Mouse (Mus musculus) heart, embryonic 15.5 days (tissue): Measurements from ENCODE around the gene Olfr547. TPM values are rescaled to one million over a fixed set of nuclear protein-coding genes. Genes with fewer than 3 reads are reported as not detected.

Source experiments
- ATAC-seq: fragments of 200-750 bp; cut with Nextera tagmentation; replicated peaks from 2 replicates; pipeline ENCODE4 v1.8.0; 2017; ENCODE audit warnings: low read depth, moderate TSS enrichment; ENCODE audit not compliant: insufficient number of reproducible peaks, insufficient read depth, low FRiP score
- H3K27ac ChIP-seq: fragments of 300-500 bp; sonication (generic); 2 replicates; pipeline ENCODE4 v1.5.1; 2015; ENCODE audit warnings: mild to moderate bottlenecking, inconsistent platforms
- H3K27me3 ChIP-seq: fragments of 300-500 bp; sonication (generic); 2 replicates; pipeline ENCODE4 v1.6.1; 2015; ENCODE audit warnings: inconsistent platforms
- H3K36me3 ChIP-seq: fragments of 300-500 bp; sonication (generic); 2 replicates; pipeline ENCODE4 v1.6.1; 2015; ENCODE audit warnings: mild to moderate bottlenecking, inconsistent platforms
- H3K4me1 ChIP-seq: fragments of 300-500 bp; sonication (generic); replicated peaks from 2 replicates; pipeline ENCODE4 v1.6.1; 2015; ENCODE audit warnings: inconsistent platforms
- H3K4me2 ChIP-seq: fragments of 300-500 bp; sonication (generic); 2 replicates; pipeline ENCODE4 v1.6.1; 2015; ENCODE audit warnings: inconsistent platforms, mild to moderate bottlenecking, moderate library complexity
- H3K4me3 ChIP-seq: fragments of 300-500 bp; sonication (generic); 2 replicates; pipeline ENCODE4 v1.5.1; 2015; ENCODE audit warnings: mild to moderate bottlenecking, inconsistent platforms
- H3K9ac ChIP-seq: fragments of 300-500 bp; sonication (generic); 2 replicates; pipeline ENCODE4 v1.6.1; 2015; ENCODE audit warnings: mild to moderate bottlenecking, inconsistent platforms
- H3K9me3 ChIP-seq: fragments of 300-500 bp; sonication (generic); replicated peaks from 2 replicates; pipeline ENCODE4 v1.6.1; 2016; ENCODE audit warnings: inconsistent platforms
- WGBS: fragments of 180-500 bp; shearing (Covaris S2); methylation state at CpG from one replicate; pipeline ENCODE4 v1.1.7; 2015; ENCODE audit warnings: mixed read lengths; 5-methylcytosine and 5-hydroxymethylcytosine counted together
- polyA plus RNA-seq: library from polyadenylated mRNA; unstranded; fragments of >200 nt; fragmentation: Nextera tagmentation; extraction: Ambion mirVana; gene quantifications from 2 replicates; pipeline ENCODE4 v1.2.1, GENCODE M21; 2015

Gene Olfr547
- polyA plus RNA-seq, 1 experiment from 2014 or later: not detected

- 83% methylated on average over 8 of the region's 8 CpGs for WGBS
- Histone ChIP-seq H3K36me3 (no peaks in the 10 kb centered on the region), H3K27ac (no peak within 1 kb of the TSS), H3K9me3 (no peaks in the 10 kb centered on the region), H3K4me3 (no peak within 1 kb of the TSS), H3K4me2 (no peak within 1 kb of the TSS), H3K4me1 (no peaks in the 10 kb centered on the region), H3K27me3 (no peaks in the 10 kb centered on the region), H3K9ac (no peak within 1 kb of the TSS)
- no peak for ATAC-seq
Observed at GRCm38 (mm10) chr7:102571142-102571541, 36.6 kb downstream of the Olfr547 start, which contains the start of gene Olfr550. Olfr550 (plus strand) TSS chr7:102571442.

GRCm38 (mm10) chr7:102573174-102573830 lies 38.8 kb downstream of the Olfr547 start:
- WGBS: 60% methylated on average over 3 of the region's 3 CpGs
- no peaks in the 10 kb centered on the region for H3K27me3 ChIP-seq
- ATAC-seq: no peak
- no peaks in the 10 kb centered on the region for H3K9me3 ChIP-seq
- no peak overlapping the region for H3K9ac ChIP-seq
- no peak overlapping the region for H3K27ac ChIP-seq
- H3K4me1 ChIP-seq: no peaks in the 10 kb centered on the region
- no peaks in the 10 kb centered on the region for H3K36me3 ChIP-seq
- no peak overlapping the region for H3K4me3 ChIP-seq
- no peak overlapping the region for H3K4me2 ChIP-seq

- Histone ChIP-seq H3K4me1 (no peaks in the 10 kb centered on the region), H3K9me3 (no peaks in the 10 kb centered on the region), H3K4me3 (no peak overlapping the region), H3K27ac (no peak overlapping the region), H3K27me3 (no peaks in the 10 kb centered on the region), H3K4me2 (no peak overlapping the region), H3K36me3 (no peaks in the 10 kb centered on the region), H3K9ac (no peak overlapping the region)
- 59% methylated on average over 6 of the region's 6 CpGs for WGBS
- no peak for ATAC-seq
Observed at GRCm38 (mm10) chr7:102575998-102576397, 41.4 kb downstream of the Olfr547 start.

Other genes starting within 250 kb of the Olfr547 start
- gene Rrm1, start 93.1 kb upstream of the Olfr547 start, polyA plus RNA-seq: 99.0 and 126 TPM in 2 replicates
- 0.29 and 0.30 TPM in 2 replicates for gene Olfr543, start 53.1 kb upstream of the Olfr547 start, polyA plus RNA-seq
- gene Olfr544, start 46.4 kb upstream of the Olfr547 start, polyA plus RNA-seq: 0.05 TPM in 2 replicates
- 0.04 TPM in 1 of 2 replicates, not detected in the other for gene Olfr545, start 35.2 kb upstream of the Olfr547 start, polyA plus RNA-seq
- not detected in 2 replicates for gene Olfr548-ps1, start 6.1 kb downstream of the Olfr547 start, polyA plus RNA-seq
- not detected in 2 replicates for gene Olfr549, start 15.1 kb downstream of the Olfr547 start, polyA plus RNA-seq
- 0.68 and 0.84 TPM in 2 replicates for gene Trim21, start 30.7 kb downstream of the Olfr547 start, polyA plus RNA-seq
- gene Olfr550, start 36.7 kb downstream of the Olfr547 start, polyA plus RNA-seq: not detected in 2 replicates
- not detected in 2 replicates for gene Olfr551, start 57.1 kb downstream of the Olfr547 start, polyA plus RNA-seq
- not detected in 2 replicates for gene Olfr552, start 63.0 kb downstream of the Olfr547 start, polyA plus RNA-seq
- gene Olfr553, start 83.5 kb downstream of the Olfr547 start, polyA plus RNA-seq: not detected in 2 replicates
- not detected in 2 replicates for gene Olfr554, start 103.7 kb downstream of the Olfr547 start, polyA plus RNA-seq
- gene Olfr555, start 124.1 kb downstream of the Olfr547 start, polyA plus RNA-seq: not detected in 2 replicates
- gene Olfr556, start 130.2 kb downstream of the Olfr547 start, polyA plus RNA-seq: not detected in 2 replicates
- gene Trim68, start 152.6 kb downstream of the Olfr547 start, polyA plus RNA-seq: 11.3 and 13.6 TPM in 2 replicates
- gene Olfr557, start 161.2 kb downstream of the Olfr547 start, polyA plus RNA-seq: not detected in 2 replicates
- gene Olfr558, start 167.5 kb downstream of the Olfr547 start, polyA plus RNA-seq: 0.51 and 0.74 TPM in 2 replicates
- not detected in 2 replicates for gene Olfr33, start 184.3 kb downstream of the Olfr547 start, polyA plus RNA-seq
- gene Olfr559, start 192.7 kb downstream of the Olfr547 start, polyA plus RNA-seq: not detected in 2 replicates
- gene Olfr560, start 224.6 kb downstream of the Olfr547 start, polyA plus RNA-seq: not detected in 2 replicates
- 0.15 and 0.33 TPM in 2 replicates for gene Olfr78, start 224.7 kb downstream of the Olfr547 start, polyA plus RNA-seq
- gene Olfr561, start 236.5 kb downstream of the Olfr547 start, polyA plus RNA-seq: not detected in 2 replicates